Mouse (Mus musculus): Measurements from ENCODE around the gene Kng1.
"Not testable (repeated sequence)": the region's sequence is repeated elsewhere in the genome, so short reads cannot be mapped to it uniquely, and the experiment has no call there.

The Kng1 gene

DNA sequence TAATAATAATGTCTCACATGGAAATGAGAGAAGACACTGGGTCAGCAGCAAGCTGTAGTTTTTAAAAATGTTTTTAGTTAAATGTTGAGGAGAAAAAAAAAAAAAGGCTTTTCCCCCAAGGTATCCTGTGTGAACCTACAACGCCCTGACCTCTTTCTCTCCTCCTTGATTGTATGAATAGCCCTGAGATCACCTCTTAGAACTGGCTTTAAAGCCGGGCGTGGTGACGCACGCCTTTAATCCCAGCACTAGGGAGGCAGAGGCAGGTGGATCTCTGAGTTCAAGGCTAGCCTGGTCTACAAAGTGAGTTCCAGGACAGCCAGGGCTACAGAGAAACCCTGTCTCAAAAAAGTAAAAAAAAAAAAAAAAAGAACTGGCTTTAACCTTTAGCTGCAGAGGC, 37.9 kb downstream of the Kng1 start:
- not testable (repeated sequence) for DNase-seq

DNA sequence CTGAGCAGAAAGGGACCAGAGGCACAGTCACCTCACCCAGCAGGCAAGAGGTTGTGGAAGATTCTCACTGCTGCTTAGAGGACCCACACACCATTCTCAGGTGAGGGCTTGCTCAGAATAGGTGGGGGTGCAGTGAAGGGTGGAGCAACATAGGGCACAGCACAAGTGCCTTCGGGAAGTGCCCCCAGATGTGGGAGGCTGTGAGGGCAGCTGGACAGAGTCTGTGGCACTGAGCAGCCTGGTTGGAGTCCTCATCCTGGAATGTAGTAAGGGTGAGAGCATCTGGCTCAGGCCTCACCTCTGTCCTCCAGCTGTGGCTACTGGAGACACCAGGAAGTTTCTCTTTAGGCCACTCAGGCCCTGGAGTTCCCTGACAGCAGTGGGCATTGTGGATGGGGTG, 39.2 kb downstream of the Kng1 start:
- DNase-seq: not testable (repeated sequence)

- DNase-seq: not testable (repeated sequence)
These were observed 39.8 kb downstream of the Kng1 start for GRCm38 (mm10) chr16:23097290-23098104.

GRCm38 (mm10) chr16:23098105-23098452, 40.4 kb downstream of the Kng1 start:
- DNase-seq: not testable (repeated sequence)

- DNase-seq: no peak
These were observed 42.0 kb downstream of the Kng1 start for GRCm38 (mm10) chr16:23099632-23100031.

- DNase-seq: no peak
These were observed 42.5 kb downstream of the Kng1 start for GRCm38 (mm10) chr16:23100099-23100575.

GRCm38 (mm10) chr16:23100613-23101012, 42.9 kb downstream of the Kng1 start:
- no peak for DNase-seq

GRCm38 (mm10) chr16:23102340-23103037, 44.8 kb downstream of the Kng1 start:
- no peak for DNase-seq

- no peak for DNase-seq
These were observed 45.5 kb downstream of the Kng1 start for GRCm38 (mm10) chr16:23103038-23103745.

DNA sequence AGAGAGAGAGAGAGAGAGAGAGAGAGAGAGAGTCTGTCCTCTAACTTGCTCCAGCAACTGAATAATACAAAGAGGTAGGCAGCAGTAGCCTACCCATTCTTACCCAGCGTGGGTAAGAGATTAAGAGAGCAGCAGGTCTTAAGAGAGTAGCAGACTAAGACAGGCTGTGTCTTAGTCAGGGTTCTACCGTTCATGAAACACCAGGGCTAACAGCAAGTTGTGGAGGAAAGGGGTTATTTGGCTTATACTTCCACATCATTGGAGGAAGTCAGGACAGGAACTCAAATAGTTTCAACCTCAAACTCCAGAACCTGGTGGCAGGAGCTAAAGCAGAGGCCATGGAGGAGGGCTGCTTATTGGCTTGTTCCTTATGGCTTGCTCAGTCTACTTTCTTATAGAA, 46.2 kb downstream of the Kng1 start:
- DNase-seq: no peak

DNA sequence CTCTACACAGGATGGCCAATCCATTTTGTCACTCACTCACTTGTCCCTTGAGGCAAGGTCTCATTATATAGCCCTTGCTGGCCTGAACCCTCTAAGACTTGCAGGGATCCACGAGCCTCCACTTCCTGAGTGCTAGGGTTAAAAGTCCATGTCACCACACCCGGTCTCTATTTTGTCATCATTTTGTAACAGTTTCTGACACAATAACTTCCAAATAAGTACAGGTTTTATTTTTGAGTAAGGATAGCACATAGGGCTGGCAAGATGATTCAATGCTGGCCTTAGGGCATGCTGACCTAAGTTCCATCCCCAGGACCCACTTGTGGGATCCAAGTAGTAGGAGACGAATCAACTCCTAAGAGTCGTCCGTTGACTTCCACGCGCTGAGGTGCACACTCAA, 48.5 kb downstream of the Kng1 start:
- no peak for DNase-seq

DNA sequence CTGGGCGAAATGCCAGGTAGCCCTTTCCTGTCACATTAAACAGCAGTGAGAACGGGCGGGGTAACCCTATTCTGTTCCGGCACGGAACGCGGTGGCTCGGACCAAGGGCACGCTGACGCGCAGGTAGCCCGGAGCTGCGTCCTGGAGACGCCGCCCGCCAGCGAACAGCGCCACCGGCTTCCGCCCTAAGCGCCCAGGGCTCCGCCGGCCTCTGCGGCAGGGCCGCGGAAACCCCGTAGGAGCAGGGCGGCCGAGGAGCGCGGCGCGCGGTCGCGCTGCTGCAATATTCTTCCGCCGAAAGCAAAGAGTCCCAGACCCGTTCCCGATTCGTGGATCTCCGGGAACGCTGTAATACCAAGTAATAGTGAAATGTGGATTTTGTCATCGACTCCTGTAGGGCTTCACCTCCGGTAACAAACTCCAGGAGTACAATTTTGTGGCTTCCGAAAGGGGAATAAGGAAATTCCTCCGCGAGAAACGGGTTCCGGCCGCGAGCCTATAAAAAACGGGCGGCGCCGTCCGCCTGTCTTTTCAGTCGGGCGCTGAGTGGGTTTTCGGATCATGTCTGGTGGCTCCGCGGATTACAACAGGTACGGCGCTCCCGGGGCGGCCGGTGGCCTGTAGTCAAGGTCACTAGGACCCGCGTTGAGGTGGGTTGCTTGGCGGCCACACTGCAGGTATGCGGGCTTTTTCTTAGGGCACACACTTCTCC, 49.7 kb downstream of the Kng1 start, which contains the start of gene Eif4a2:
Gene Eif4a2, plus strand, starts transcription at position 214 of the 712 bp plus-strand sequence.
- DNase-seq: peak; percentile 92

DNA sequence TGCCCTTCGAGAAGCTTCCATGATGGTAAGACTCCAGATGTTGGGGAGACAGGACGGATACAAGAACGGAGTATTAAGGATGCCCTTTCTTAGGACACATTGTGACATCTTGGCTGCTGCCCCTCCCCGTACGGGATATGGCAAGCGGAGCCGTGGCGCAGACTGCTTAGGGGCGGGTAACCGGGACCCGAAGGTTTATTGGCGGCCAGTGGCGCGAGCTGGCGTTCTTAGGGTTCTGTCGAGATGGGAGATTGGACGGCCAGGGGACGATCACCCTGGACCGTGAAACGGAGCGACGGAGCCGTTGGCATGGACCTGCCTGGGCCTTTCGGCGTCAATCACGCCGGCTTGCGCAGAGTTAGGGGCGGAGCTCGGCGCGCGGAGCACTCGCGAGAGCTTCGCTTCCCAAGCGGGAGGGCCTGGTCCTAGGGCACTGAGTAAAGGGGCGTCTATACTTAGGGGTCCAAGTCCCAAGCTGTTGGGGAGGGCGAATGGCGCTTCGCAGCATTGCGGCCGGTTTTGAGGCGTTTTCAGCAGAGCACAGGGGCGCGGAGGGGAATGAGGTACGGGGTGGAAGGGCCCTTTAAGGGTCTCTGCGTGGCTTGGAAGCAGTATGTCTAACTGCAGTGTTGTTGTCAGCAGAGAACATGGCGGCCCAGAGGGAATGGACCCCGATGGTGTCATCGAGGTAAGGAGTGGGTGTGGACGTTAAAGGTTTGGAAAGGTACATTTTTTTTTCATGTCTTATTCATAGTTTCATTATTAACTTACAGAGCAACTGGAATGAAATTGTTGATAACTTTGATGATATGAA, 50.5 kb downstream of the Kng1 start:
- peak; percentile 87 for DNase-seq

DNA sequence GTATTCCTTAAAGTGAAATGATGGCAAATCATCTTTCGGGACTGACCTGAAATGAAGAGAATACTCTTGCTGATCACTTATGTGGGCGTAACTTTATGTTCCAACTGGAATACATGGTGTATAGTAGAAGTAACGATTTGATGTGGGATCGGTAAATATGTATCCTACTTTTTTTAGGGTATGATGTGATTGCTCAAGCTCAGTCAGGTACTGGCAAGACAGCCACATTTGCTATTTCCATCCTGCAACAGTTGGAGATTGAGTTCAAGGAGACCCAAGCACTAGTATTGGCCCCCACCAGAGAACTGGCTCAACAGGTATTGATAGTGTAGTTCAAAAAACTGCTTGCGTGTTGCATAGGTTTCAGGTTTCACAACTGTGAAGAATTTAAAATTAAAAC, 51.3 kb downstream of the Kng1 start:
- no peak for DNase-seq

DNA sequence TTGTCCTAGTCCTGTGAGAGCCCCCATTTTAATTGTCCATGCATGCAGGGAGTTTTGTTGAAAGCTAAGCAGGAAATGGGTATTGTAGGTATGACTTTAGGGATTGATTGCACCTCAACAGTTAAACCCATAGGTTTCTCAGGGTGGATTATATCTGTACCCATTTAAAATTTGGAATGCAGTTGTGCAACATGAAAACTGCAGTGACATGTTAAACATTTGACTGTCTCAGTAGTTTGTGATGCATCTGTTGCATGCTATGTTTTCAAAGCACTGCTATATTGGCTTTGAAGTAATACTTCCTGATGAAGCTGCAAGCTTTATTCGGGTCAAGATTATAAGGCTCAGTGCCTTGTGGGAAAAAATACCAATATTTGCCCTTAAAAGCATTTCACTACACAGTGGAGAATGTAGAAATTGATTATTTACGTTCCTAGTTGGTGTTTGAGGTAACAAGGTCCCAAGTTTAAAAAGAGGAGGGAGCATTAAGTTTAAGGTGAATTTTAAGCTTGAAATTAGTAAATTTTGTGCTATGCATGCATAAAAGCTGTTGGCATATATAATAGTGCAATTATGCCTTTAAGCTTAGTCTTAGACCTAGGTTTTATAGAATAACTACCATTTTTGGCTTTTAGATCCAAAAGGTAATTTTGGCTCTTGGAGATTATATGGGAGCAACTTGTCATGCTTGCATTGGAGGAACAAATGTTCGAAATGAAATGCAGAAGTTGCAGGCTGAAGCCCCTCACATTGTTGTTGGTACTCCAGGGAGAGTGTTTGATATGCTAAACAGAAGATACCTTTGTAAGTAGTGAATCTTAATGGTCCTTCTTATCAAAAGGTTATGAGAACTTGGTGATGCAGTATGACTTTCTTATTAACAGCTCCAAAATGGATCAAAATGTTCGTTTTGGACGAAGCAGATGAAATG, 52.0 kb downstream of the Kng1 start:
- no peak for DNase-seq

- DNase-seq: no peak
These were observed 54.7 kb downstream of the Kng1 start for GRCm38 (mm10) chr16:23112348-23112747.

GRCm38 (mm10) chr16:23112861-23113435, 55.3 kb downstream of the Kng1 start:
- no peak for DNase-seq

- DNase-seq: no peak
These were observed 56.2 kb downstream of the Kng1 start for GRCm38 (mm10) chr16:23113903-23114302.

- no peak for DNase-seq
These were observed 56.9 kb downstream of the Kng1 start for GRCm38 (mm10) chr16:23114339-23115171.
